Mouse (Mus musculus) erythroblast, embryonic 14.5 days (primary cell): ENCODE data around the gene Ppp2r5a.

Experiments used
- GATA1 ChIP-seq: IDR thresholded peaks from 2 replicates; pipeline ENCODE4 v1.6.1; 2012; ENCODE audit warnings: low read length, inconsistent platforms, mixed read lengths
- TAL1 ChIP-seq: IDR thresholded peaks from 3 replicates; pipeline ENCODE4 v1.6.1; 2012; ENCODE audit warnings: low read length, inconsistent platforms, mixed read lengths

- no peak for TF ChIP-seq GATA1
- TF ChIP-seq TAL1: no peak
These were observed 43.2 kb upstream of the Ppp2r5a start for GRCm38 (mm10) chr1:191446307-191446706.
